Mouse (Mus musculus) forebrain, embryonic 12.5 days (tissue): Measurements from ENCODE around the gene Gm6993. TPM values are rescaled to one million over a fixed set of nuclear protein-coding genes. Genes with fewer than 3 reads are reported as not detected.
A peak's percentile ranks its signal among the peaks of the same experiment; 100 is the strongest.

Experiments used
- ATAC-seq: fragments of 200-750 bp; cut with Nextera tagmentation; 2 replicates; pipeline ENCODE4 v1.8.0; 2017; ENCODE audit warnings: moderate TSS enrichment; ENCODE audit not compliant: low FRiP score
- H3K27ac ChIP-seq: fragments of 300-500 bp; sonication (generic); 2 replicates; pipeline ENCODE4 v1.5.1; 2016; ENCODE audit warnings: mild to moderate bottlenecking
- H3K27me3 ChIP-seq: fragments of 300-500 bp; sonication (generic); 2 replicates; pipeline ENCODE4 v1.6.1; 2016; ENCODE audit warnings: mild to moderate bottlenecking
- H3K36me3 ChIP-seq: fragments of 300-500 bp; sonication (generic); replicated peaks from 2 replicates; pipeline ENCODE4 v1.6.1; 2016; ENCODE audit warnings: mild to moderate bottlenecking
- H3K4me1 ChIP-seq: fragments of 300-500 bp; sonication (generic); 2 replicates; pipeline ENCODE4 v1.6.1; 2016
- H3K4me2 ChIP-seq: fragments of 300-500 bp; sonication (generic); 2 replicates; pipeline ENCODE4 v1.6.1; 2016; ENCODE audit warnings: mild to moderate bottlenecking, moderate library complexity
- H3K4me3 ChIP-seq: fragments of 300-500 bp; sonication (generic); replicated peaks from 2 replicates; pipeline ENCODE4 v1.5.1; 2016; ENCODE audit warnings: mild to moderate bottlenecking
- H3K9ac ChIP-seq: fragments of 300-500 bp; sonication (generic); 2 replicates; pipeline ENCODE4 v1.6.1; 2016; ENCODE audit warnings: mild to moderate bottlenecking
- H3K9me3 ChIP-seq: fragments of 300-500 bp; sonication (generic); 2 replicates; pipeline ENCODE4 v1.6.1; 2016
- WGBS: fragments of 180-500 bp; shearing (Covaris S2); methylation state at CpG from one replicate; pipeline ENCODE4 v1.1.7; 2016; 5-methylcytosine and 5-hydroxymethylcytosine counted together
- polyA plus RNA-seq: library from polyadenylated mRNA; unstranded; fragments of >200 nt; fragmentation: Nextera tagmentation; extraction: Ambion mirVana; gene quantifications from 2 replicates; pipeline ENCODE4 v1.2.1, GENCODE M21; 2016

The Gm6993 gene
- polyA plus RNA-seq = not detected in 2 replicates

GRCm38 (mm10) chr12:31240470-31240869 is at the start of gene Gm6993:
Gene Gm6993 (plus strand): TSS chr12:31240770.
- Histone ChIP-seq H3K4me3 (no peak within 1 kb of the TSS), H3K27me3 (no peaks in the 10 kb centered on the region), H3K9me3 (no peaks in the 10 kb centered on the region), H3K4me1 (peaks cover 10% of the 10 kb centered on the region), H3K4me2 (no peak within 1 kb of the TSS), H3K27ac (no peak within 1 kb of the TSS), H3K9ac (no peak within 1 kb of the TSS), H3K36me3 (no peaks in the 10 kb centered on the region)
- no peak for ATAC-seq
- 80% methylated on average over 5 of the region's 5 CpGs for WGBS

- Histone ChIP-seq H3K9me3 (no peaks in the 10 kb centered on the region), H3K9ac (no peak overlapping the region), H3K27ac (no peak overlapping the region), H3K36me3 (no peaks in the 10 kb centered on the region), H3K4me2 (no peak overlapping the region), H3K4me1 (peaks cover 8% of the 10 kb centered on the region), H3K4me3 (no peak overlapping the region), H3K27me3 (no peaks in the 10 kb centered on the region)
- ATAC-seq = peak; percentile 36; the same call in 1 of the 2 replicates
- 20% methylated on average over 8 of the region's 8 CpGs for whole genome bisulfite sequencing
Measured at GRCm38 (mm10) chr12:31191329-31191954, 49.1 kb upstream of the Gm6993 start.

- H3K4me3 ChIP-seq = no peak overlapping the region
- no peak overlapping the region for H3K27ac ChIP-seq
- H3K9me3 ChIP-seq = no peaks in the 10 kb centered on the region
- 89% methylated on average over 1 of the region's 1 CpGs for WGBS
- ATAC-seq = no peak
- no peaks in the 10 kb centered on the region for H3K27me3 ChIP-seq
- H3K4me1 ChIP-seq = no peaks in the 10 kb centered on the region
- no peak overlapping the region for H3K9ac ChIP-seq
- H3K36me3 ChIP-seq = no peaks in the 10 kb centered on the region
- no peak overlapping the region for H3K4me2 ChIP-seq
Measured at GRCm38 (mm10) chr12:31202509-31202908, 38.1 kb upstream of the Gm6993 start.

DNA sequence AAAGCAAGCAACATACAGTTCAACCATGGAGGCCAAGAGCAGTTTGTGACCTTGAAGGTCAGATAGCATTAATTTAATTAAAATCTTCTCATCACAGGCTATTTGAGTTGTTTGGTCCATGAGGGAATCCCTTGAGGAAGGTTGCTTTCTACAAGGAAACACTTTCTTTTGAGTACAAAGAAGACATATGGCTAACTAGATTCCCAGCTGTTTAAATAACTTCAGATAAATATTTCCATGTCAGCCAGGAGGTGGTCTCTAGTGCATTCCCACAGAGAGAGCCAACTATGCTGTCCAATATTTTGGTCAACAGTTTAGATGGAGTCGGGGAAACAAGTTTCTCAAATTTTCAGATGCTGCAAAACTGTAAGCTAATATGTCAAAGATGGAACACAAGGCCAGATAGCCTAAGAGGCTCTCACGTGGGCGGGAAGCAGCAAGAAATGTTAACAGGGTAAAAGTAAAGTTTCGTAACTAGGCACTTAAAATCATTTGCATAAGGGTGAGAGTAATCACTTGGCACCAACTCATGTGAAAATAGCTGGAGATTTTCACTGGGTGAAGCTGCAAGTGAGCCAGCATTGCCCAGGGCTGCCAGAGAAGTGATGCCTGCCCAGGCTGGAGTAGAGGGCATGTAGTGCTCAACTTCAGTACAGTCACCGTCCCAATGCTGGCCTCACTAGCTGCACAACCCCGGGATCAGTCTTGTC is 36.7 kb upstream of the Gm6993 start:
- Histone ChIP-seq H3K4me1 (no peaks in the 10 kb centered on the region; the same call in 1 of the 2 replicates), H3K9ac (no peak overlapping the region), H3K4me2 (no peak overlapping the region), H3K9me3 (no peaks in the 10 kb centered on the region), H3K36me3 (no peaks in the 10 kb centered on the region), H3K27ac (no peak overlapping the region), H3K4me3 (no peak overlapping the region), H3K27me3 (no peaks in the 10 kb centered on the region)
- ATAC-seq = no peak
- WGBS = 92% methylated on average over 6 of the region's 6 CpGs

DNA sequence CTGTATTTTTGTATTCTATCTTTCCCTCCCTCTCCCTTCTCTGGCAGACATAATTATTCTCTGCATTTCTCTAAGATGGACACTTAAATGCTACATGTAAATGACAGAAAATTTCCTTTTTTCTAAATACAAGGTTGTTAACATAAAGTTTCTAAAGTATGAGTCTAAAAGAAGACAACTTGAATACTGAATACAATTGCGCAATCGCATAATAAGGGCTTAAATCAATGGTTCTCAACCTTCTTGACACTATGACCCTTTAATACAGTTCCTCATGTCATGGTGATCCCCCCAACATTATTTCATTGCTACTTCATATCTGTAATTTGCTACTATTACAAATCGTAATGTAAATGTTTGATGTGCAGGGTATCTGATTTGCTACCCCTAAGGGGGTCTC is 35.7 kb upstream of the Gm6993 start:
- H3K27ac ChIP-seq = no peak overlapping the region
- H3K9me3 ChIP-seq = no peaks in the 10 kb centered on the region
- H3K4me2 ChIP-seq = no peak overlapping the region
- 94% methylated on average over 3 of the region's 3 CpGs for WGBS
- H3K4me1 ChIP-seq = peaks cover 7% of the 10 kb centered on the region; the same call in 1 of the 2 replicates
- no peak overlapping the region for H3K9ac ChIP-seq
- no peak overlapping the region for H3K4me3 ChIP-seq
- ATAC-seq = no peak
- no peaks in the 10 kb centered on the region for H3K27me3 ChIP-seq
- no peaks in the 10 kb centered on the region for H3K36me3 ChIP-seq

GRCm38 (mm10) chr12:31205983-31206633 is 34.5 kb upstream of the Gm6993 start:
- Histone ChIP-seq H3K27me3 (no peaks in the 10 kb centered on the region), H3K36me3 (no peaks in the 10 kb centered on the region), H3K4me3 (no peak overlapping the region), H3K9me3 (no peaks in the 10 kb centered on the region), H3K27ac (no peak overlapping the region), H3K4me2 (no peak overlapping the region), H3K4me1 (peaks cover 7% of the 10 kb centered on the region; the same call in 1 of the 2 replicates), H3K9ac (no peak overlapping the region)
- WGBS = 81% methylated on average over 10 of the region's 10 CpGs
- no peak for ATAC-seq

GRCm38 (mm10) chr12:31208766-31209165 is 31.8 kb upstream of the Gm6993 start:
- no peak for ATAC-seq
- Histone ChIP-seq H3K9ac (no peak overlapping the region), H3K27me3 (no peaks in the 10 kb centered on the region), H3K4me1 (peaks cover 7% of the 10 kb centered on the region; the same call in 1 of the 2 replicates), H3K9me3 (no peaks in the 10 kb centered on the region), H3K4me2 (no peak overlapping the region), H3K27ac (no peak overlapping the region), H3K4me3 (no peak overlapping the region), H3K36me3 (no peaks in the 10 kb centered on the region)
- WGBS = 56% methylated on average over 6 of the region's 6 CpGs

DNA sequence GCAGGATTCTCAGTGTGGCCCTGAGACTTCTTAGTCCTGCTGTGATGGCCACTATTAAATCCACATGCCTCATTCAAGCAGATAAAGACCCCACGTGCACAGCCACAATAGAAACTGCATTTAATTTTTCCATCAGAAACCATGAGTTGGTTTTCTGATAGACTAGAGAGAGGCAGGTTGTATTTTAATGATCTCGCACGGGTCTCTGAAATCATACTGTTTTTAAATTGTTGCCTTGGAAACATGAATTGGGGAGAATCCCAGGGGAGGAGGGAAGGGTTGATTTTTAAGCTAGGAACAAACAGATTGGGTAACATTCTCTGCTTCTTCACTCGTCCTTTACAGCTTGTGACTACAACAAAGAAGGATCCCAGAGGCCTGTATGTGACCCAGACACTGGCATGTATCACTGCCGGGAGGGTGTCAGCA is 31.2 kb upstream of the Gm6993 start:
- no peaks in the 10 kb centered on the region for H3K36me3 ChIP-seq
- no peak overlapping the region for H3K4me2 ChIP-seq
- H3K27ac ChIP-seq = no peak overlapping the region
- ATAC-seq = no peak
- peaks cover 7% of the 10 kb centered on the region; the same call in 1 of the 2 replicates for H3K4me1 ChIP-seq
- WGBS = 23% methylated on average over 5 of the region's 5 CpGs
- H3K4me3 ChIP-seq = no peak overlapping the region
- no peaks in the 10 kb centered on the region for H3K27me3 ChIP-seq
- no peak overlapping the region for H3K9ac ChIP-seq
- no peaks in the 10 kb centered on the region for H3K9me3 ChIP-seq

GRCm38 (mm10) chr12:31213556-31213955 is 27.0 kb upstream of the Gm6993 start:
- Histone ChIP-seq H3K4me1 (peaks cover 7% of the 10 kb centered on the region; the same call in 1 of the 2 replicates), H3K9ac (no peak overlapping the region), H3K36me3 (no peaks in the 10 kb centered on the region), H3K27ac (no peak overlapping the region), H3K9me3 (no peaks in the 10 kb centered on the region), H3K4me3 (no peak overlapping the region), H3K27me3 (0 out of 2 replicates have a peak, but pooled peaks cover 1% of the 10 kb centered on the region), H3K4me2 (no peak overlapping the region)
- 75% methylated on average over 7 of the region's 7 CpGs for whole genome bisulfite sequencing
- ATAC-seq = no peak

DNA sequence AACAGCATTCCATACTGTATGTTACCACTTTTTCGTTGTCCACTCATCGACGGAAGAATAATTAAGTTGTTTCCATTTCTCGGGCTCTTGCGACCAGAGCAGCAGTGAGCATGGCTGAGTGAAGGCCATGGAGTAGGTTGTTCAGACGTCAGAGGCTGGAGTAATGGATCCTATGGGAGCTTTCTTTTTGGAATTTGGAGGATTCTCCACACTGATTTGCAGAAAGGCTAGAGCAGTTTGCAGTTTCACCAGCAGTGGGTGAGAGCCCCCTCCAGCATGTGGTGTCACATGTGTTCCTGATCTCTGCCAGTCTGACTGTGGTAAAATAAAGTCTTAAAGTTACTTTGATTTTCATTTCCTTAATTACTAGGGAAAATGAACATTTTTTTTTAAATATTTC is 25.6 kb upstream of the Gm6993 start:
- H3K27ac ChIP-seq = no peak overlapping the region
- no peaks in the 10 kb centered on the region for H3K9me3 ChIP-seq
- no peak overlapping the region for H3K9ac ChIP-seq
- no peaks in the 10 kb centered on the region for H3K36me3 ChIP-seq
- no peak overlapping the region for H3K4me2 ChIP-seq
- 83% methylated on average over 6 of the region's 6 CpGs for WGBS
- 0 out of 2 replicates have a peak, but pooled peaks cover 5% of the 10 kb centered on the region for H3K27me3 ChIP-seq
- no peaks in the 10 kb centered on the region for H3K4me1 ChIP-seq
- H3K4me3 ChIP-seq = no peak overlapping the region
- ATAC-seq = no peak

- no peak overlapping the region for H3K4me3 ChIP-seq
- no peak overlapping the region for H3K27ac ChIP-seq
- no peaks in the 10 kb centered on the region for H3K36me3 ChIP-seq
- 0 out of 2 replicates have a peak, but pooled peaks cover 5% of the 10 kb centered on the region for H3K27me3 ChIP-seq
- H3K4me1 ChIP-seq = peaks cover 1% of the 10 kb centered on the region; the same call in 1 of the 2 replicates
- WGBS = 77% methylated on average over 5 of the region's 5 CpGs
- H3K4me2 ChIP-seq = no peak overlapping the region
- no peak overlapping the region for H3K9ac ChIP-seq
- ATAC-seq = no peak
- H3K9me3 ChIP-seq = no peaks in the 10 kb centered on the region
Measured at GRCm38 (mm10) chr12:31217232-31217631, 23.3 kb upstream of the Gm6993 start.

- H3K4me3 ChIP-seq = no peak overlapping the region
- H3K27ac ChIP-seq = no peak overlapping the region
- no peak for ATAC-seq
- no peaks in the 10 kb centered on the region for H3K36me3 ChIP-seq
- H3K4me1 ChIP-seq = peaks cover 8% of the 10 kb centered on the region; the same call in 1 of the 2 replicates
- no peak overlapping the region for H3K4me2 ChIP-seq
- H3K9me3 ChIP-seq = no peaks in the 10 kb centered on the region
- 84% methylated on average over 3 of the region's 3 CpGs for WGBS
- 0 out of 2 replicates have a peak, but pooled peaks cover 5% of the 10 kb centered on the region for H3K27me3 ChIP-seq
- H3K9ac ChIP-seq = no peak overlapping the region
Measured at GRCm38 (mm10) chr12:31218774-31219173, 21.8 kb upstream of the Gm6993 start.
